Mouse (Mus musculus) liver, embryonic 14.5 days (tissue): ENCODE measurements at regions not wholly inside any gene's neighbourhood (a gene's known extent, or its start where the extent isn't known, plus 50 kb on each side); places are given as distances from the start of the nearest gene placed in this dataset.

Source experiments
- CTCF ChIP-seq: IDR thresholded peaks from 2 replicates; pipeline ENCODE4 v1.5.1; 2016; ENCODE audit warnings: antibody characterized with exemption, low read depth, control low read depth
- EP300 ChIP-seq: IDR thresholded peaks from 2 replicates; pipeline ENCODE4 v1.6.1; 2016; ENCODE audit warnings: antibody characterized with exemption, low read depth

DNA sequence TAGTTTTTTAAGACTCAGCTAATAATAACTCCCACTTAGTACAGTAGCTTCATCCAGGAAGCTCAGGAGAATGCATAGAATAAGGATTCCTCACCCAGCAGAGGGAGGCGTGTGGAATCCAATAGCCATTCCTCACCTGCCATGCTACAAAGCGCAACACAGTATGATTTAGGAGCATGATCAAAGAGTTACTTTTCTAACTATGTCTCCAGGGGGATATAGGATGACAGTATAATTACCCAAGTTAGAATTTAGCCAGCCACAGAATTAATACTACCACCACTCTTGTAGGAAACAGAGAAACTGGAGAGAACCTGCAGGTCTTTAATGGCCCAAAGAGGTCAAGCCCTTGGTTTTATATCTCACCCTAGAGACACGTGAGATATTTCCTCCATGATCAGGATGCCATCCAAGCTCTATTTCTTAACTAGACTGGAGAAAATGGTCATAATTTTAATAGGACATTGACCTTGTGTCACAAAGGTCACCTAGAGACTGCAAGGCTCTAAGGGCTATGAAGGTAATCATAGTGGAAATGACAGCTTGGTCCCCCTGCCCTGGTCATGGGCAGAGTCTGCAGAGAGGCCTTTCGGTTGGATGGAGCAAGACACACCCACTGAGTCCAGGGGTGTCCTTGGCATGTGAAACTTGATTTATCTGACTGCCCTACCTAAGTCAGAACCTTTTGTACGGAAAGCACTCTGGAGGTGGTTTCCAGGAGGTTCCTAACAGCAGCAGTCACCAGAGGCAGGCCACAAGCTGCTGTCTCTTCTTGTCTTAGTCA is 512.3 kb upstream of the Nox3 start:
- TF ChIP-seq CTCF: no peak
- TF ChIP-seq EP300: no peak
